Mouse (Mus musculus): Measurements from ENCODE around the gene Gm2012.
"Not testable (repeated sequence)": the region's sequence is repeated elsewhere in the genome, so short reads cannot be mapped to it uniquely, and the experiment has no call there.

The Gm2012 gene

GRCm38 (mm10) chrX:26231255-26231654 lies at the start of gene Gm2012:
Gm2012 (minus strand) TSS chrX:26231355.
- not testable (repeated sequence) for DNase-seq (ENCODE audit: low spot score)

GRCm38 (mm10) chrX:26159146-26159545 lies 72.0 kb downstream of the Gm2012 start:
- not testable (repeated sequence) for DNase-seq (ENCODE audit: low spot score)

All from retina, embryonic 14.5 days (tissue).